Mouse (Mus musculus): Measurements from ENCODE around the gene Olfr1274-ps.
"Not testable (repeated sequence)": the region's sequence is repeated elsewhere in the genome, so short reads cannot be mapped to it uniquely, and the experiment has no call there.

- TF ChIP-seq GATA1, TAL1 (IDR thresholded peaks at IDR 0.05; ENCODE audit: low read length): not testable (repeated sequence)
These were observed 43.3 kb downstream of the Olfr1274-ps start for GRCm38 (mm10) chr2:90441811-90442210.

All from erythroblast, embryonic 14.5 days (primary cell).